Mouse (Mus musculus) hindbrain, embryonic 16.5 days (tissue): ENCODE measurements around the gene Saysd1. TPM values are rescaled to one million over a fixed set of nuclear protein-coding genes. Genes with fewer than 3 reads are reported as not detected.

Experiments
- ATAC-seq: fragments of 200-750 bp; cut with Nextera tagmentation; 2 replicates; pipeline ENCODE4 v1.8.0; 2017; ENCODE audit warnings: moderate TSS enrichment, moderate library complexity
- H3K27ac ChIP-seq: fragments of 300-500 bp; sonication (generic); 2 replicates; pipeline ENCODE4 v1.5.1; 2014; ENCODE audit warnings: low read depth, mild to moderate bottlenecking, control low read depth, low read length, moderate library complexity
- H3K27me3 ChIP-seq: fragments of 300-500 bp; sonication (generic); replicated peaks from 2 replicates; pipeline ENCODE4 v1.6.1; 2014; ENCODE audit warnings: low read length; ENCODE audit not compliant: control insufficient read depth, insufficient read depth
- H3K36me3 ChIP-seq: fragments of 300-500 bp; sonication (generic); 2 replicates; pipeline ENCODE4 v1.6.1; 2014; ENCODE audit warnings: mild to moderate bottlenecking, low read length, moderate library complexity, mixed read lengths; ENCODE audit not compliant: control insufficient read depth, insufficient read depth
- H3K4me1 ChIP-seq: fragments of 300-500 bp; sonication (generic); 2 replicates; pipeline ENCODE4 v1.6.1; 2014; ENCODE audit warnings: low read depth, low read length; ENCODE audit not compliant: control insufficient read depth, insufficient read depth
- H3K4me2 ChIP-seq: fragments of 300-500 bp; sonication (generic); 2 replicates; pipeline ENCODE4 v1.6.1; 2014; ENCODE audit warnings: mild to moderate bottlenecking, low read length, control low read depth, moderate library complexity
- H3K4me3 ChIP-seq: fragments of 300-500 bp; sonication (generic); 2 replicates; pipeline ENCODE4 v1.5.1; 2014; ENCODE audit warnings: mild to moderate bottlenecking, low read length, control low read depth, moderate library complexity
- H3K9ac ChIP-seq: fragments of 300-500 bp; sonication (generic); 2 replicates; pipeline ENCODE4 v1.6.1; 2014; ENCODE audit warnings: low read depth, mild to moderate bottlenecking, control low read depth, low read length, moderate library complexity
- H3K9me3 ChIP-seq: fragments of 300-500 bp; sonication (generic); 2 replicates; pipeline ENCODE4 v1.6.1; 2014; ENCODE audit warnings: mild to moderate bottlenecking, low read length, moderate library complexity; ENCODE audit not compliant: control insufficient read depth
- WGBS: fragments of 180-500 bp; shearing (Covaris S2); extraction: QIAGEN DNeasy Blood & Tissue Kit; methylation state at CpG from one replicate; pipeline ENCODE4 v1.1.7; 2014; 5-methylcytosine and 5-hydroxymethylcytosine counted together
- polyA plus RNA-seq: library from polyadenylated mRNA; unstranded; fragments of >200 nt; fragmentation: Nextera tagmentation; extraction: Ambion mirVana; gene quantifications from 2 replicates; pipeline ENCODE4 v1.2.1, GENCODE M21; 2015

Saysd1 gene
- polyA plus RNA-seq, 1 experiment from 2014 or later, result 12.1 TPM

DNA sequence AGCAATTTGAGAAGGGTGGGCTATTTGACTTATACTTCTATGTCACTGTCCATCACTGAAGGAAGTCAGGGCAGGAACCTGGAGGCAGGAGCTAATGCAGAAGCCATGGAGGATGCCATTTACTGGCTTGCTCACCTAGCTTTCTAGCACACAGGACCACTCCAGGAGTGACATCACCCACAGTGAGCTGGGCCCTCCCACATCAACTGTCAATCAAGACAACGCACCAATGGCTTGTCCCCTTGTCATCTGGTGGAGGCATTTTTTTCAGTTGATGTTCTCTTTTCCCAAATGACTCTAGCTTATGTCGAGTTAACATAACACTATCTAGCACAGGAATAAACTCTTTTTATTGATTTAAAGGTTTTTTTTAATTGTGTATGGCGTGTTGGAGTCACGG is 30.9 kb upstream of the Saysd1 start:
- H3K27ac ChIP-seq, result no peak overlapping the region
- no peaks in the 10 kb centered on the region for H3K36me3 ChIP-seq
- H3K9ac ChIP-seq, result no peak overlapping the region

GRCm38 (mm10) chr14:20168478-20168877 is 30.1 kb upstream of the Saysd1 start:
- H3K4me2 ChIP-seq, result no peak overlapping the region
- 92% methylated on average over 1 of the region's 1 CpGs for WGBS
- H3K36me3 ChIP-seq, result no peaks in the 10 kb centered on the region
- no peaks in the 10 kb centered on the region for H3K4me1 ChIP-seq
- no peaks in the 10 kb centered on the region for H3K9me3 ChIP-seq
- ATAC-seq, result no peak
- no peak overlapping the region for H3K9ac ChIP-seq
- no peaks in the 10 kb centered on the region for H3K27me3 ChIP-seq
- H3K4me3 ChIP-seq, result no peak overlapping the region
- H3K27ac ChIP-seq, result no peak overlapping the region

More for the DNA sequence above, 30.9 kb upstream of the Saysd1 start:
- no peak overlapping the region for H3K4me3 ChIP-seq
- H3K4me1 ChIP-seq, result no peaks in the 10 kb centered on the region
- no peak for ATAC-seq
- H3K27me3 ChIP-seq, result no peaks in the 10 kb centered on the region
- 91% methylated on average over 4 of the region's 4 CpGs for WGBS
- no peak overlapping the region for H3K4me2 ChIP-seq
- no peaks in the 10 kb centered on the region for H3K9me3 ChIP-seq

DNA sequence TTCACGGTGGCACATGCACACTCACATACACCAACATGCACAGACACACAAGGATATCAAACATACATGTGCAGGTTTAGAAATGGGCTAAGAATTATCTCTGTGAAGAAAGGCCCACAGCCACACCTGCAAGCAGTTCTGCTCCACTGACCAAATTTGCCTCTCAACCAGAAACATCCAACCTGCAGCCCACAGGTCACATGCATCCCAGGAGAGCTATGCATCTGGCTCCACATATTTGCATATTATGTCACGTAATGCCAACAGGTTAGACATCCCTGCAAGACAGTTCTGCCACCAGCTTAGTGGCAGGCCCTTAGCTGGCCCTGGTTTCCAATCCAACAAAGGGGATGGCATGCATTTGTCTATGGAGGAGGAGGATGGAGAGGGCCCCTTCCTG is 29.7 kb upstream of the Saysd1 start:
- Histone ChIP-seq H3K36me3 (no peaks in the 10 kb centered on the region), H3K4me3 (no peak overlapping the region), H3K9me3 (no peaks in the 10 kb centered on the region), H3K9ac (no peak overlapping the region), H3K27me3 (no peaks in the 10 kb centered on the region), H3K27ac (no peak overlapping the region), H3K4me2 (no peak overlapping the region), H3K4me1 (no peaks in the 10 kb centered on the region)
- 87% methylated on average over 2 of the region's 2 CpGs for WGBS
- ATAC-seq, result no peak

- 88% methylated on average over 1 of the region's 1 CpGs for WGBS
- Histone ChIP-seq H3K4me3 (no peak overlapping the region), H3K9ac (no peak overlapping the region), H3K4me2 (no peak overlapping the region), H3K27me3 (no peaks in the 10 kb centered on the region), H3K27ac (no peak overlapping the region), H3K4me1 (no peaks in the 10 kb centered on the region), H3K36me3 (no peaks in the 10 kb centered on the region), H3K9me3 (no peaks in the 10 kb centered on the region)
- no peak for ATAC-seq
Observed at GRCm38 (mm10) chr14:20165413-20165812, 27.1 kb upstream of the Saysd1 start.

DNA sequence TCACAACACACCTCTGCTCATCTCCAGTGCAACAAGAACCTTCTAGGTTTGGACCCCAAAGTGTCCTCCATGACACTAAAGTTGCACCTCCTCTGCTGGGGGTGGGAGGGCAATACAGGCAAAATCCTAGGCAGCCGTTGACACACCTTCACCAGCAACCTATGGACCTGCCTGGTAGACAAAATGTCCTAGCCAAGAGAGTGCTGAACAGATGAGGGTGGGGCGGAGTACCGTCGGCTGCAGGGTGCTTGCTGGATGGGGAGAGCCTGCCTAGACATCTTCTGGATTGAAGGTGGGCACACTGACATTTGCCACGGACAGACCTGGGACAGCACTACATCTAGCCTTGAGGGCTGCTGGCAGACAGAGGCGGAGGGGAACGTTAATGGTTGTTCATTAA is 26.1 kb upstream of the Saysd1 start:
- Histone ChIP-seq H3K4me1 (no peaks in the 10 kb centered on the region), H3K4me3 (no peak overlapping the region), H3K9me3 (no peaks in the 10 kb centered on the region), H3K9ac (no peak overlapping the region), H3K36me3 (no peaks in the 10 kb centered on the region), H3K27ac (no peak overlapping the region), H3K4me2 (no peak overlapping the region), H3K27me3 (no peaks in the 10 kb centered on the region)
- WGBS, result 81% methylated on average over 7 of the region's 7 CpGs
- no peak for ATAC-seq

- no peaks in the 10 kb centered on the region for H3K9me3 ChIP-seq
- no peaks in the 10 kb centered on the region for H3K27me3 ChIP-seq
- no peak overlapping the region for H3K9ac ChIP-seq
- H3K4me1 ChIP-seq, result no peaks in the 10 kb centered on the region
- no peaks in the 10 kb centered on the region for H3K36me3 ChIP-seq
- H3K4me2 ChIP-seq, result no peak overlapping the region
- no peak overlapping the region for H3K4me3 ChIP-seq
- no peak for ATAC-seq
- no peak overlapping the region for H3K27ac ChIP-seq
- WGBS, result 73% methylated on average over 6 of the region's 6 CpGs
Observed at GRCm38 (mm10) chr14:20162686-20163085, 24.4 kb upstream of the Saysd1 start.

- no peak overlapping the region for H3K27ac ChIP-seq
- no peaks in the 10 kb centered on the region for H3K9me3 ChIP-seq
- H3K4me2 ChIP-seq, result no peak overlapping the region
- H3K4me3 ChIP-seq, result no peak overlapping the region
- no peak for ATAC-seq
- no peak overlapping the region for H3K9ac ChIP-seq
- no peaks in the 10 kb centered on the region for H3K27me3 ChIP-seq
- no peaks in the 10 kb centered on the region for H3K4me1 ChIP-seq
- WGBS, result 62% methylated on average over 8 of the region's 8 CpGs
- H3K36me3 ChIP-seq, result no peaks in the 10 kb centered on the region
Observed at GRCm38 (mm10) chr14:20158727-20159681, 20.7 kb upstream of the Saysd1 start.

- no peaks in the 10 kb centered on the region for H3K27me3 ChIP-seq
- H3K27ac ChIP-seq, result no peak overlapping the region
- ATAC-seq, result no peak
- H3K4me3 ChIP-seq, result no peak overlapping the region
- no peaks in the 10 kb centered on the region for H3K4me1 ChIP-seq
- H3K9me3 ChIP-seq, result no peaks in the 10 kb centered on the region
- no peaks in the 10 kb centered on the region for H3K36me3 ChIP-seq
- no peak overlapping the region for H3K9ac ChIP-seq
- H3K4me2 ChIP-seq, result no peak overlapping the region
- WGBS, result 89% methylated on average over 10 of the region's 10 CpGs
Observed at GRCm38 (mm10) chr14:20157595-20157994, 19.3 kb upstream of the Saysd1 start.

- H3K4me2 ChIP-seq, result no peak overlapping the region
- H3K36me3 ChIP-seq, result no peaks in the 10 kb centered on the region
- no peak for ATAC-seq
- no peak overlapping the region for H3K4me3 ChIP-seq
- 52% methylated on average over 10 of the region's 10 CpGs for WGBS
- no peaks in the 10 kb centered on the region for H3K4me1 ChIP-seq
- no peak overlapping the region for H3K27ac ChIP-seq
- no peaks in the 10 kb centered on the region for H3K9me3 ChIP-seq
- no peak overlapping the region for H3K9ac ChIP-seq
- no peaks in the 10 kb centered on the region for H3K27me3 ChIP-seq
Observed at GRCm38 (mm10) chr14:20155718-20156117, 17.4 kb upstream of the Saysd1 start.
